Mouse (Mus musculus): ENCODE measurements around the gene Abcb9.

Abcb9 gene

GRCm38 (mm10) chr5:124095596-124096232 is at the start of gene Abcb9:
Abcb9 (minus strand) TSS chr5:124095798.
- in situ Hi-C loops (cut with MboI; ENCODE audit: low sequenced_read_pairs) = loop anchor here (25.0 kb wide), 1 partner anchor 283 kb away; no protein-coding TSS in a partner anchor

GRCm38 (mm10) chr5:124138066-124138465 is 42.5 kb upstream of the Abcb9 start:
- in situ Hi-C loops (cut with MboI; ENCODE audit: low sequenced_read_pairs) = no loop called here

GRCm38 (mm10) chr5:124134261-124134660 is 38.7 kb upstream of the Abcb9 start:
- in situ Hi-C loops (cut with MboI; ENCODE audit: low sequenced_read_pairs) = no loop called here

GRCm38 (mm10) chr5:124125093-124125492 is 29.5 kb upstream of the Abcb9 start:
- in situ Hi-C loops (cut with MboI; ENCODE audit: low sequenced_read_pairs) = no loop called here

GRCm38 (mm10) chr5:124122357-124122756 is 26.8 kb upstream of the Abcb9 start:
- in situ Hi-C loops (cut with MboI; ENCODE audit: low sequenced_read_pairs) = no loop called here

GRCm38 (mm10) chr5:124119204-124119603 is 23.6 kb upstream of the Abcb9 start:
- in situ Hi-C loops (cut with MboI; ENCODE audit: low sequenced_read_pairs) = no loop called here

GRCm38 (mm10) chr5:124115990-124116845 is 20.6 kb upstream of the Abcb9 start, which contains the start of gene Arl6ip4:
Arl6ip4 (plus strand) TSS chr5:124116089.
- in situ Hi-C loops (cut with MboI; ENCODE audit: low sequenced_read_pairs) = no loop called here

- in situ Hi-C loops (cut with MboI; ENCODE audit: low sequenced_read_pairs) = no loop called here
Observed at GRCm38 (mm10) chr5:124115531-124115930, 19.9 kb upstream of the Abcb9 start.

GRCm38 (mm10) chr5:124114276-124115025 is 18.9 kb upstream of the Abcb9 start:
- in situ Hi-C loops (cut with MboI; ENCODE audit: low sequenced_read_pairs) = no loop called here

- in situ Hi-C loops (cut with MboI; ENCODE audit: low sequenced_read_pairs) = no loop called here
Observed at GRCm38 (mm10) chr5:124113030-124113429, 17.4 kb upstream of the Abcb9 start.

GRCm38 (mm10) chr5:124112531-124112930 is 16.9 kb upstream of the Abcb9 start:
- in situ Hi-C loops (cut with MboI; ENCODE audit: low sequenced_read_pairs) = no loop called here

GRCm38 (mm10) chr5:124111742-124112497 is 16.3 kb upstream of the Abcb9 start, which contains the start of gene Ogfod2:
Ogfod2 (plus strand) TSS chr5:124112297.
- in situ Hi-C loops (cut with MboI; ENCODE audit: low sequenced_read_pairs) = no loop called here

- in situ Hi-C loops (cut with MboI; ENCODE audit: low sequenced_read_pairs) = no loop called here
Observed at GRCm38 (mm10) chr5:124111077-124111741, 15.6 kb upstream of the Abcb9 start.

GRCm38 (mm10) chr5:124103552-124103951 is 8.0 kb upstream of the Abcb9 start:
- in situ Hi-C loops (cut with MboI; ENCODE audit: low sequenced_read_pairs) = no loop called here

- in situ Hi-C loops (cut with MboI; ENCODE audit: low sequenced_read_pairs) = no loop called here
Observed at GRCm38 (mm10) chr5:124103020-124103419, 7.4 kb upstream of the Abcb9 start.

- in situ Hi-C loops (cut with MboI; ENCODE audit: low sequenced_read_pairs) = no loop called here
Observed at GRCm38 (mm10) chr5:124102326-124102725, 6.7 kb upstream of the Abcb9 start.

- in situ Hi-C loops (cut with MboI; ENCODE audit: low sequenced_read_pairs) = no loop called here
Observed at GRCm38 (mm10) chr5:124100128-124101044, 4.8 kb upstream of the Abcb9 start.

- in situ Hi-C loops (cut with MboI; ENCODE audit: low sequenced_read_pairs) = loop anchor here (25.0 kb wide), 1 partner anchor 287 kb away; no protein-coding TSS in a partner anchor
Observed at GRCm38 (mm10) chr5:124098923-124099322, 3.3 kb upstream of the Abcb9 start.
